Mouse (Mus musculus): Measurements from ENCODE around the gene Cog1. TPM values are rescaled to one million over a fixed set of nuclear protein-coding genes. Genes with fewer than 3 reads are reported as not detected.

Gene Cog1
- total and polyA plus RNA-seq, 3 experiments, result 29.4 to 113 (median 37.4) TPM

GRCm38 (mm10) chr11:113674595-113674994 is 25.6 kb downstream of the Cog1 start:
- H3K27ac ChIP-seq (ENCODE audit: control insufficient read depth, low read depth, low read length), result no peak overlapping the region
- H3K27me3 ChIP-seq (ENCODE audit: control insufficient read depth in 1 of 2, insufficient read depth in 2 of 2, low read length in 2 of 2), result no peaks in the 10 kb centered on the region
- peaks cover 34% of the 10 kb centered on the region for H3K79me2 ChIP-seq (ENCODE audit: control insufficient read depth, insufficient read depth, low read length, poor library complexity)
- no peaks in the 10 kb centered on the region for H3K4me1 ChIP-seq (ENCODE audit: control insufficient read depth in 1 of 2, insufficient read depth in 2 of 2, low read length in 2 of 2)
- TF ChIP-seq USF1 (IDR thresholded peaks at IDR 0.05; ENCODE audit: low read depth, low read length) (no peak), MYC (IDR thresholded peaks at IDR 0.05; ENCODE audit: low read depth, low read length) (no peak)
- H3K36me3 ChIP-seq (ENCODE audit: control insufficient read depth in 1 of 2, insufficient read depth in 2 of 2, low read length in 2 of 2), result peaks cover 3 to 51% of the 10 kb centered on the region in 2 experiments; a peak in 3 of 4 replicates
- no peak overlapping the region for H3K4me3 ChIP-seq (ENCODE audit: control insufficient read depth in 1 of 2, insufficient read depth in 1 of 2, low read depth in 2 of 2, low read length in 2 of 2)
- H3K9me3 ChIP-seq (replicated peaks; ENCODE audit: insufficient read depth, low read length), result no peaks in the 10 kb centered on the region
- H3K9ac ChIP-seq (ENCODE audit: control insufficient read depth, low read depth, low read length, poor library complexity, severe bottlenecking), result no peak overlapping the region
- no peak for DNase-seq (ENCODE audit: low read depth, low spot score)

DNA sequence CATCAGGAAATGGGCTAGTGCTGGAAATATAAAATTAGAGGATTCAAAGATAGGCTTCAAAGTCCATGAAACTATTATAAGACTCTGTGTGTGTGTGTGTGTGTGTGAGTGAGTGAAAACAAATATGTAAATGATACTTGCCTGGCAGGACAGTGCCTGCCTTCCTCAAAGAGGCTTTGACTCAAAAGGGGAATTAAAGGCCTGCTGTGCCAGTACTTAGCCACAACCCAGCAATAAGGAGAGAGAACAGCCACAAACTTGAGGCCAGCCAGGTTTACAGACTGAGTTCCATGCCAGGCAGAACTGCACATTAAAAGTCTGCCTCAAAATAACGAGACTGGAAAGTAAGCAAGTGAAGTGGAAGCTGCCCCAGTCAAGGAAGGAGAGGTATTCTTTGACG is 27.9 kb downstream of the Cog1 start:
- H3K79me2 ChIP-seq (ENCODE audit: control insufficient read depth, insufficient read depth, low read length, poor library complexity), result peaks cover 49% of the 10 kb centered on the region
- H3K9me3 ChIP-seq (replicated peaks; ENCODE audit: insufficient read depth, low read length), result no peaks in the 10 kb centered on the region
- H3K9ac ChIP-seq (ENCODE audit: control insufficient read depth, low read depth, low read length, poor library complexity, severe bottlenecking), result no peak overlapping the region
- TF ChIP-seq TBP (IDR thresholded peaks at IDR 0.05; ENCODE audit: low read depth, low read length) (no peak), MAFK (IDR thresholded peaks at IDR 0.05; ENCODE audit: borderline replicate concordance, low read depth, low read length) (no peak), EP300 (IDR thresholded peaks at IDR 0.05; ENCODE audit: low read depth in 1 of 2, low read length in 2 of 2) (no peak), KAT2A (conservative IDR thresholded peaks at IDR 0.05; ENCODE audit: low read depth, low read length) (no peak), MYB (IDR thresholded peaks at IDR 0.05; ENCODE audit: low read depth, low read length) (no peak), NELFE (IDR thresholded peaks at IDR 0.05; ENCODE audit: low read depth, low read length) (no peak), ZNF384 (IDR thresholded peaks at IDR 0.05; ENCODE audit: low read depth, low read length) (no peak), MXI1 (IDR thresholded peaks at IDR 0.05; ENCODE audit: low read depth, low read length) (no peak)
- H3K36me3 ChIP-seq (ENCODE audit: control insufficient read depth in 1 of 2, insufficient read depth in 2 of 2, low read length in 2 of 2), result peaks cover 20 to 40% of the 10 kb centered on the region in 2 experiments
- H3K4me3 ChIP-seq (ENCODE audit: control insufficient read depth in 1 of 2, insufficient read depth in 1 of 2, low read depth in 2 of 2, low read length in 2 of 2), result no peak overlapping the region
- H3K27ac ChIP-seq (ENCODE audit: control insufficient read depth, low read depth, low read length), result no peak overlapping the region
- H3K27me3 ChIP-seq (ENCODE audit: control insufficient read depth in 1 of 2, insufficient read depth in 2 of 2, low read length in 2 of 2), result no peaks in the 10 kb centered on the region
- DNase-seq (ENCODE audit: low read depth, low spot score), result no peak
- peaks cover 10 to 12% of the 10 kb centered on the region in 2 experiments for H3K4me1 ChIP-seq (ENCODE audit: control insufficient read depth in 1 of 2, insufficient read depth in 2 of 2, low read length in 2 of 2)

DNA sequence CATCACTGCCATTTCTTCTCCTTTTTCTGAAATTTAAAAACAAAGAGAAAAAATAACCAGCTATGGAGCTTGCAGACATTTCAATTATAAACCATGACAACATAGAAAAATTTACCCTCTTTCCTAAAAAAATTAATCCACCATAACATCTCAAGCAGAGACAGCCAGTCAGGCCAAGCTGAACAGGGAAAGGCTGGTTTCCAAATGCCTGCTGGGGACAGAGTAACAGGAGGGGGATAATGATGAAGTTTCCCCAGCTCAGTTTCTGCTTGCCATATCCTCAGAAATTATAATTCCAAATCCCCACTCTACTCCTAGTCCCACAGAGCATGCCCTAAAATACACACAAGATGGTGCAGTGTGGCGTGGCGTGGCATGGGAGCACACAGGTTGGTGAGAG is 28.4 kb downstream of the Cog1 start:
- no peak overlapping the region for H3K9ac ChIP-seq (ENCODE audit: control insufficient read depth, low read depth, low read length, poor library complexity, severe bottlenecking)
- H3K4me3 ChIP-seq (ENCODE audit: control insufficient read depth in 1 of 2, insufficient read depth in 1 of 2, low read depth in 2 of 2, low read length in 2 of 2), result no peak overlapping the region
- H3K9me3 ChIP-seq (replicated peaks; ENCODE audit: insufficient read depth, low read length), result no peaks in the 10 kb centered on the region
- peaks cover 25 to 39% of the 10 kb centered on the region in 2 experiments for H3K36me3 ChIP-seq (ENCODE audit: control insufficient read depth in 1 of 2, insufficient read depth in 2 of 2, low read length in 2 of 2)
- peaks cover 12 to 16% of the 10 kb centered on the region in 2 experiments for H3K4me1 ChIP-seq (ENCODE audit: control insufficient read depth in 1 of 2, insufficient read depth in 2 of 2, low read length in 2 of 2)
- no peak overlapping the region for H3K27ac ChIP-seq (ENCODE audit: control insufficient read depth, low read depth, low read length)
- H3K79me2 ChIP-seq (ENCODE audit: control insufficient read depth, insufficient read depth, low read length, poor library complexity), result peaks cover 53% of the 10 kb centered on the region
- H3K27me3 ChIP-seq (ENCODE audit: control insufficient read depth in 1 of 2, insufficient read depth in 2 of 2, low read length in 2 of 2), result no peaks in the 10 kb centered on the region
- no peak for DNase-seq (ENCODE audit: low read depth, low spot score)
- TF ChIP-seq SMC3 (IDR thresholded peaks at IDR 0.05; ENCODE audit: low read depth, low read length), result no peak
- no peak for TF ChIP-seq POLR2AphosphoS2 (IDR thresholded peaks at IDR 0.05; ENCODE audit: low read length)
- TF ChIP-seq JUND (IDR thresholded peaks at IDR 0.05; ENCODE audit: low read depth, low read length), result no peak
- TF ChIP-seq BHLHE40 (IDR thresholded peaks at IDR 0.05; ENCODE audit: borderline replicate concordance, low read depth, low read length), result no peak
- TF ChIP-seq CTCF (IDR thresholded peaks at IDR 0.05 in 2 of 3, conservative IDR thresholded peaks at IDR 0.05 in 1 of 3; ENCODE audit: control insufficient read depth in 1 of 3, insufficient read depth in 1 of 3, low read depth in 2 of 3, low read length in 3 of 3, poor library complexity in 1 of 3, severe bottlenecking in 1 of 3), result no peak
- no peak for TF ChIP-seq MYB (IDR thresholded peaks at IDR 0.05; ENCODE audit: low read depth, low read length)
- no peak for TF ChIP-seq USF2 (IDR thresholded peaks at IDR 0.05; ENCODE audit: borderline replicate concordance in 1 of 2, insufficient read depth in 1 of 2, low read depth in 1 of 2, low read length in 2 of 2)
- no peak for TF ChIP-seq E2F4 (IDR thresholded peaks at IDR 0.05; ENCODE audit: borderline replicate concordance, low read depth, low read length)
- no peak for TF ChIP-seq MXI1 (IDR thresholded peaks at IDR 0.05; ENCODE audit: low read depth, low read length)
- no peak for TF ChIP-seq GATA1 (IDR thresholded peaks at IDR 0.05; ENCODE audit: low read depth, low read length)
- TF ChIP-seq NRF1 (IDR thresholded peaks at IDR 0.05; ENCODE audit: insufficient read depth, low read depth, low read length, poor library complexity, severe bottlenecking), result no peak
- no peak for TF ChIP-seq ZNF384 (IDR thresholded peaks at IDR 0.05; ENCODE audit: low read depth, low read length)
- no peak for TF ChIP-seq UBTF (IDR thresholded peaks at IDR 0.05; ENCODE audit: borderline replicate concordance, insufficient read depth, low read depth, low read length)
- no peak for TF ChIP-seq MAFK (IDR thresholded peaks at IDR 0.05; ENCODE audit: borderline replicate concordance, low read depth, low read length)
- no peak for TF ChIP-seq POLR2A (IDR thresholded peaks at IDR 0.05; ENCODE audit: control insufficient read depth in 1 of 2, insufficient read depth in 1 of 2, low read depth in 1 of 2, low read length in 2 of 2, poor library complexity in 1 of 2)
- no peak for TF ChIP-seq ZMIZ1 (IDR thresholded peaks at IDR 0.05; ENCODE audit: low read depth, low read length)
- TF ChIP-seq HCFC1 (IDR thresholded peaks at IDR 0.05; ENCODE audit: low read depth, low read length), result no peak
- no peak for TF ChIP-seq ETS1 (IDR thresholded peaks at IDR 0.05; ENCODE audit: low read depth, low read length)
- no peak for TF ChIP-seq MYC (IDR thresholded peaks at IDR 0.05; ENCODE audit: low read depth, low read length)
- TF ChIP-seq KAT2A (conservative IDR thresholded peaks at IDR 0.05; ENCODE audit: low read depth, low read length), result no peak

Measured in MEL (cell line).